Mouse (Mus musculus): ENCODE results near the gene Tigit.

The Tigit gene

DNA sequence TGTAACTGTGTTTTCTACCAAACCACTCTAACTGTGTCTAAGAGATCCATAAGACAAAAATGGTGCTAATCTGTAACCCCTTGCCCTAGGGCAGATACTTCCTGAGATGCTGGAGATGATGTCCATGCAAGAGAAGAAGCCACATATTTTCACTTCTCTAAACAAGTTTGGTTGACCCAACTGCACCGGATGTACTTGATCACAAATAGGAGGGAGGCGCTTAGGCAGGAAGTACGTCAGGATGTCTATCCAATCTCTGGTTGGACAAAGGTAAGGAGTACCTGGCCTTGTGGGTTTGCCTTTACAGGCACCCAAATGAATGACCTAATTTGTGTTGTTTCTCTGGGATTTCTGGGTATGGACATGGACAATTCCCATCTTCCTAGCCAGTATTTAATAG lies 4.3 kb upstream of the Tigit start:
- no peak for DNase-seq (ENCODE audit: low read depth)

DNA sequence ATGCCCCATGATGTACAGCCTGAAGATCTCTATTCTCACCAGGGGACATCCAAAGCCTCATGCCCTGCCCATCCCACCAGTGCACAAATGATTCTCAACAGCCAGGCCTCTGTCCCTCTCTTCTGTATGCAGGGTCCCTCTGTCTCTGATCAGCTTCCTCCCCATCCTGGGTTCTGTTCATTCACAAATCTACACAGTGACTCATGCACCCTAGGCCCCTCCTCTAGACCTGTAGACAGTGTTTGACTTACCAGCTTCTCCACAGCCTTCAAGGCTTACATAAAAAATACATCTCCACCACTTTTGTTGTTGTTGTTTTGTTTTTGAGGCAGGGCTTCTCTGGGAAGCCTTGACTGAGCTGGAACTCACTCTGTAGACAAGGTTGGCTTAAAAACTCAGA lies 915 bp upstream of the Tigit start:
- DNase-seq (ENCODE audit: low read depth): peak; percentile 38

DNA sequence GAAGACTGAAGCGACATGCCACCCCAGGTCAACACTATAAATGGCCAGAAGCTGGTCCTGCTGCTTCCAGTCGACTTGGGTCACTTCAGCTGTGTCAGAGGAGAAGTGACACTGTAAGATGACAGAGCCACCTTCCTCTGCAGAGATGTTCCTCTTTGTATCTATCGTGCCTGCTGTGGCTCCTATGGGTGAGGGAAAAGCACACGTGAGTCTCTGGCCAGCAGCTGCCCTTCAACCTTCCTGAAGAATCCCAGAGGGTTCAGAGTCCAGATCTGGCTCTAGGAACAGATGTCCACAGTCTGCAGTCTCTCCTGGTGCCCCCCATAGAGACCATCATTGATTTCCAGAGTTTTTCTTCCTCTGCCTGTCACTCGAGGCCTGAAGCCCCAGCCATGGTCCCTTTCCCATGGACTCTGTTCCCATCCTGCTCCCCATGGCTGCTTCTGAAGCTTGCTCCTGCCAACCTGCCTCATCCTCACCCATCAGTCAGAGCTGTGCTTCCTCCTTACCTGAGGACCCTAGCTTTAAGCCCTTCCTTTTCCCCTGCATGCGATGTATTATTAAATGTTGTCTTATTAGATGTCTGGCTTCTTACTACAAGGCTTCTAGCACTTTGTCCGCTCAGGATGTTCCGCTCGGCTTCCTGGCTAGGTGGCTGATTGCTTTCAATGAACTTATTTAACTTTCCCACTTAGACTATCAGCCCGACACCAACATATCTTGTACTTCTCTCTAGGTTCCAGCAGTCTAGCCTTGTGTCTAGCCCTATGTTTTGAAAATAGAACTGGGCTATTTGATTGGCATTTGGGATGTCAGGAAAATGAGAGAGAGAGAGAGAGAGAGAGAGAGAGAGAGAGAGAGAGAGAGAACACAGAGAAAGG lies 1.6 kb downstream of the Tigit start:
- DNase-seq (ENCODE audit: low read depth): no peak

DNA sequence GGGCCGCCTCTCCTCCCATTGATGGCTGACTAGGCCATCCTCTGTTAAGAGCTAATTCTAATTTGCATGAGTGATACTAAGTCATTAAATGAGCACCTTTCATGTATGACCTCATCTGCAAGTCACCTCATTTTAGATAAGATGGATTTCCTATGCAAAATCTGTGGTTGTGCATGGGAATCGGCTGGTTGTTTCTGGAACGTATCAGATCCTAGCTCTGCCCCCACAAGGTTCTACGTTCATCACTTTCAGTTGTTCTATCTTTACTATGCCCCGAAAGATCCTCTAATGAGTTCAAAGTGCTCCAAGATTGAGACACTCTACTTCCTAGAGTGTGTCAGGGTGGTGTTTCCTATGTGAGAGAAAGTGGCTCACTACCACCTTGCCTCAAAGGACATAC lies 2.4 kb downstream of the Tigit start:
- no peak for DNase-seq (ENCODE audit: low read depth)

DNA sequence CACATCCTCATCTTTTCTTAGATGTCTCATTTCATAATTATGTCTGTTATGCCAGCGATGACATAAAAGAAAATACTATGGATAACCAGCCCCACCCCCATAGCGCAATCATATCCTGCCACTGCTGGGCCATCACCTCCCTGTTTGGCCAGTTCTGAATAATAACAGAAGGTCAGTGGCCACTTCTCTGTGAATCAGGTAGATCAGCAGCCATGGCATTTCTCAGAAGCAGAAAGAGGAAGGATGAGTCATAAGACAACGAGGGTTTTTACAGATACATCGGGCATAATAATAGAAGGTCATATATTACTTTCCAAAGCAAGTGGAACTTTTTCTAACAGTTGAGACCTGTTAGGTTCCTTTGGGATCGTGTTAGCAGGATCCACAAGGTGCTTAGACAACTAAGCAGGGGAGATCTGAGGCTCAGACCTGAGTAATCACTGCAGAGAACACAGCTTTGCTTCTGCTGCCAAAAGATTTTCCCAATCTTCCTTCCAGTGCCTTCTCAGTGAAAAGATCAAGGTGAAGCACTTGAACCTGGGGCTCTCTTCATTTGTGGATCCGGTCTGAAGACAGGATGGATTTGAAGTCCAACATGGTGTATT lies 8.7 kb downstream of the Tigit start:
- no peak for DNase-seq (ENCODE audit: low read depth)

DNA sequence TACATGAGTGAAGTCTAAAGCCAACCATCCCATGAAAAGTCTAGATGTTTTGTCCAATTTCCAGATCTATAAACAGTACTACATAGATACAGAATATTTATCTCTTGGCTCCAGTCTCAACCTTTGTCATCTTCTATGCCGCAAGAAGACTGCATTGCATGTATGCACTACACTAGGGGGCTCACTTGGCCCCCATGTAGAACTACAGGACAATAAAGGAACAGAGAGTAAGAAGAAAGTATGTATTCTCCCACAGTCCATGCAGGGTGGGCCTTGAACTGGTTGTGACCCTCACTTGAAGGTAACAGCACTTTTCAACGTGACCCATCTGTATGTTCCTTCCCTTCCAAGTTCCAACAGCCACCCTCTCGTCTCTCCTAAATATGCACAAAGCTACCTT lies 9.7 kb downstream of the Tigit start:
- no peak for DNase-seq (ENCODE audit: low read depth)

DNA sequence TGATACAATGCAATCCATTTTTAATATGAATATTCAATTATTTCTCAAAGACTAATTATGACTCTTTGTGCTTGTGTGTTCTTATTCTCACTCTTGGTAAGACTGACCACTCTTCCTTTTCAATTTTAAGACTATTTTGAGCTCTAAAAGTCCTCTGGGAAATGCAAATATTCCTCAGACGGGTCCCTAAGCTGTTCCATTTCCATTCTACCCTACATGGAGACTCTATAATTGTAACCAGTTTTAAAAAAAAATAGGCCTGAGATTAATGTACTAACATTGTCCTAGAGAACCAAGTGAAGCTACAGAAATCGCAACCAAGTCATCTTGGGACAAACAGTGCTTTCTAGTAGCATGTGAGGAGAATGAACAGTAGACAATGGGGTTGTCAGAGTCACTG lies 10.7 kb downstream of the Tigit start:
- DNase-seq (ENCODE audit: low read depth): no peak

DNA sequence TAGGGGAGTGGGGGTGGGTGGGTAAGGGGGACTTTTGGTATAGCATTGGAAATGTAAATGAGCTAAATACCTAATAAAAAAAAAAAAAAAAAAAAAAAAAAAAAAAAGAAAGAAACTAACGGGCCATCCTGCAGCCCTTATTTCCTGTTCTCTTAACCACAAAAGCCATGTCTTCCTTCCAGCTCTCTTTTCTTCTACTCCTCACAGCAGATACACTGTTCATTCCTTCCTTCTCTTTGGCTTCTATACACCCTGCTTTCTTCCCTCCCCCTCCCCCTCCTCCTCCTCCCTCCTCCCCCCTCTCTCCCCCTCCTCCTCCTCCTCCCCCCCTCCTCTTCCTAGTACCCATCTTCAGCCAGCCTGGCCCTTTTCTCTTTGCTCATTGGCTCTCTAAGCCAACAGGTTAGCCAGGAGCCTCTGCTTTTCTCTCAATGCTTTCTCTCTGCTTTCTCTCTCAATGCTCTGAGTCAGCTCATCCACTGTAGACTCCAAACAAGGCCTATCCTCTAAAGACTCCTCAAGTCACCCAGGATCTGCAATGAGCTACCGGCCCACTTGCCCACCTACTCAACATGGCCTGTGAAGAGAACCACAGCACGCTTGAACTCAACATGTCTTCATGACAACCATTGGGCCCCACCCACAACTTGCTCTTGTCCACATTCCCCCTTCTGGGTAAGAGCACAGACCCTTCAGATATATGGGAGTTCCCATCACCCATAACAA lies 13.4 kb downstream of the Tigit start:
- DNase-seq (ENCODE audit: low read depth): peak; percentile 32

DNA sequence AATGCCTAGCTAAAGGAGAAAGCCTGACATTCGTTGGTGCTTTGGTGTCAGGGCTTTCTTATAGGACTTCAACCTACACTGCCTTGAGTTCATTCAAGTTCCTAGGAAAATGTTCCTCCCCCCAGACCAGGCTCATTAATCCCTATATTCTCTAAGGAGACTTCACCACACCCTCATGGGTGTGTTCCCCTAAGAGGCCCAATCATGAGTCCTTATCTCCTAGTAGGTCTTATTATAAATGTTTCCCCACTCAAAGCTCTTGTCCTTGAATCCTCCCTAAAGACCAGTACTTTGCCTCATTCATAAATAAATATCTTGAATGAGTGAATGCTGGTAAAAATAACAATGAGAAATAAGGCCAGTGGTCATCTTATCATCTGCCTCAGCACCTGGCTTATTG lies 16.3 kb downstream of the Tigit start:
- DNase-seq (ENCODE audit: low read depth): no peak

DNA sequence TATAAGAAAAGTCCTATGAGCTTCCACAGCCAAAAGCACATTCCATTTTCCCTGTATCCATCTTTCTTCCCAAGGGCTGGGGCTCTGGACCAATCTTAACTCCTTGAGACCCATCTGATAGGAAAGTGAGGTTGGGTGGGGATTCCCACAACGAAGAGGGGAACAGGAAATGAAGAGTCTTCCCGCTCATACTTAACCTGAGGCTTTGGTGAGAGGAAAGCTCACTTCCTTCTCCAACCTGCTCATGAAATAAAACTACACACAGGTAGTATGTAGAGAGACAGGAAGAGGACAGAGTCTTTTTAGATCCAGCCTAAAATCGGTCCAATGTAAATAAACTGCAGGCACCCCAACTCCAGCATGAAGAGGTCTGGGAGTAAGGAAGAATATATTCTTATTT lies 17.0 kb downstream of the Tigit start:
- DNase-seq (ENCODE audit: low read depth): no peak

DNA sequence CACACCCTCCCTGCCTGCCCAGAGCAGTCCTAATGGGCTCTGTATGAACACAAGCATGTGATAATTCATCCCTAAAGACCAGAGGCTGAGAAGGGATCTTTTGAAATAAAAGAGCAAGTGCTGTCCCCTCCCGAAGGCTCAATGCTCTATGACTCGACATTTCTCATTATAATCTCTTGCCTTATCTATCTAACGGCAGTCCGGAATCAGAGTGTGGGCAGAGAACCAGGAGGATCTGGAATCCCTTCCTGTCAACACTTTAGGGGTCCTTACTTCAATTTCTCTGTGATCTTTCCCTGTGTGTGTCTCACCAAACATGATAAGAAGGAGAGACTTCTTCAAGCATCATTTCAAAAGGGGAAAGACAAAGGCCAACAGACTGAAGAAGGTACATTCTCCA lies 18.1 kb downstream of the Tigit start:
- DNase-seq (ENCODE audit: low read depth): no peak

DNA sequence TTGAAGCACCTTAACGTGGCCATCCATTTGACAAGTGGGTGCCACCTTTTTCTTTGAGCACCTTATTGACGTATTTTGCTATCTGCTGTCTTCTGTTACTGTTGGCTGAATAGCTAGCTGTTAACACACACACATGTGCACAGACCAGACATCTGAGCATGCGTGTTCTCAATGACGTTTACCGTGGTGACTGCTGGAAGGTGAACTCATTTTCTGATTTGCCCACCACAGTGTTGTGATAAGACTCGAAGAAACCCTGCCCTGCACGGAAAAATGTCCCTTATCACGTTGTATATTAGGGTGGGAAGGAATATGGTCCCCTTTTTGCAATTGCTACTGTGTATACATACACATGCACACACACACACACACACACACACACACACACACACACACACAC lies 22.7 kb downstream of the Tigit start:
- no peak for DNase-seq (ENCODE audit: low read depth)

DNA sequence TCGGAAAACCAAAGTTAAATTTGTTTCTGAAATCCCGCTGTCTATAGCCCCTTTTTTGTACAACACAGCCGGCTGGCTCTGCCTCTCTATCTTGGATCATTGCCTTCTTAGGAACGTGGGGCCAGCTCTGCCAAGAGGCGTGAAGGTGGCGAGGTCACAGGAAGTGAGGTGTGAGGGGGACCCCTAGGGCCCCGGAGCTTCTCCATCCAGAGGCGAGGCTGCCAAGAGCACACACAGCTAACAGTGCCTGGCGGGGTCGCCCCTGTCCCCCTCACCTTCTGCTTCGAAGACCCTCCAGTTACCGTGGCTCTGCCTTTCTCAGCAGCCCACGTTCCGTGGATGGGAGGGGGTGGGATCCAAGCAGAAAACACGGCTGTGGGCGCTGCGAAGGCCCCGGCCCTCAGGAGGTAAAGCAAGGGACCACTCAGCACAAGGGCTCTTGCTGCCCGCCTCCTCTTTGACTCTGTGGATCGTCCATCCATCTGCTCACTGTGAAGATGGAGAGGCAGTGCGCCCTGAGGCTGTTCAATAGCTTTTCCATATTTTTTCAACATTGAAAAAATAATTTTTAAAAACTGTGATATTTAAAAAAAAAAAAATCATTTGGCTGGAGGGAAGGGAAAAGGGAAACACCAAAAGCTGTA lies 25.4 kb downstream of the Tigit start:
- DNase-seq (ENCODE audit: low read depth): no peak

DNA sequence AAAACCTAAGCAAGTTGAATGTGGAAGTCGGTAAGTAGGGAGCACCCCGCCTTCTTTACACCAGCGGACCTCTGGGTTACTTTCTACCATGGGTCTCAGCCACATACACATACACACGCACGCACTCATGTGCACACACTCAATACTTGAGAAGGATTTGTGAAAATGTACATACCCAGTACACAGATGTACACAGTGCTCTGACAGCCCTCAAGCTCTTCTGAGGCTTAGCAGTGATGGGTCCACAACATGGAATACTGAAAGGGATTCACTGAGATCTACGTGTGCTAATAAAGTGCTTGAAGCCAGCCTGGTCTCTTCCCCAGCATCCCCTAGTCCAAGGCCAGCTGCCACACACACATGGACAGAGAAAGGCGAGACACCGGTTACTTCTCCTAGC lies 26.7 kb downstream of the Tigit start:
- DNase-seq (ENCODE audit: low read depth): no peak

DNA sequence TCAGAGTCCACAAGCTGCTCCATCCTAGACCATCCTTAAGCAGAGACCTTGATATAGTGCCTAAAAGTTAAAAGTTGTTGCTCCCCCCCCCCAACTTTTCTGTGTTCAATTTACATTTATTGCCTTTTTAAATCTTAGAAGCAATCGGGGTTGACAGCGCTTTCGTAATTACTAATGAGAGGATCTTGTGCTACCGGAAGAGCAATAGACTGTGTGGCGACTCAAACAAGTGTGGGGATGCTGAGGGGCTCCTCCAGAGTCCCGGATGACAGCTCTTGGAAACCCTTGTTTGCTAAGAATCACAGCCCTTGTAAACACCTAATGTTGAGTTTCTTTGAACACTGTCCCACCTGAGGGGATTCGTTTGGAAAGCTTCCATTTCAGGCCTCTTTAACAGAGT lies 29.9 kb downstream of the Tigit start:
- no peak for DNase-seq (ENCODE audit: low read depth)

DNA sequence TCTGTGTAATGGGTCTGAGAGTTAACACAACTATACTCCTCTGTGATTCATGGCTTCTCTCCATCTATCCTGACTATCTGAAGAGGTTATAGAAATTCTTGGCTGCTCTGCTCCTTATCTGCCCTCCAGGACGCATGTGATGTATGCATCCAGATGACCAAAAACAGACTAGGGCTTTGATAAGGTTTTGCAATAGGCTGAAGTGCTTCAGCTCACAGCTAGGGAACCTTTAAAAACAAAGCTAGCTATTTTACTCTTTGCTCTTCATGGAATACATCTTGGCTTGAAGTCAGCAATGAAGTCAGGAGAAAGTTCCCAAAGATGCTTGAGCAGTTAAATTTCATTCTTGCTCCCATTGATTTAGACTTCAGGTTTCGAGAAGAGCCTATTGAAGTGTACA lies 32.2 kb downstream of the Tigit start:
- no peak for DNase-seq (ENCODE audit: low read depth)

DNA sequence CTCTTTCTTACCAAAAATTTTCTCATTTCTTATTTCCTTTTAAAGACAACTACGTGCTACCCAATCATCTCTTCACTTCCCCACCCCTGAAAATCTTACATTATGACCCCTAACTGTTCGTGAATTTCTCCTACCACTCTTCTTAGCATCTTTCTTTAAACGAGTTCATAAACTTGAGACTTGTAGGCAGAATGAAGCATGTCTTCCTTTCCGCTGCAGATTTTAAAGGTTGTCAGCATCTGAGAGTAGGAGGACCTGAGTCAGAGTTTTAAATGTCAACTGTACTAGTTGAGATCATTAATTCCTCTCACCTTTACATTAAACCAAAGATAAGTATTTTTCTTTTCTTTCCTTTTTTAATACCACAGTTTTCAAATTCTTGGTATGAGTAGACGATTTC lies 35.3 kb downstream of the Tigit start:
- DNase-seq (ENCODE audit: low read depth): no peak

DNA sequence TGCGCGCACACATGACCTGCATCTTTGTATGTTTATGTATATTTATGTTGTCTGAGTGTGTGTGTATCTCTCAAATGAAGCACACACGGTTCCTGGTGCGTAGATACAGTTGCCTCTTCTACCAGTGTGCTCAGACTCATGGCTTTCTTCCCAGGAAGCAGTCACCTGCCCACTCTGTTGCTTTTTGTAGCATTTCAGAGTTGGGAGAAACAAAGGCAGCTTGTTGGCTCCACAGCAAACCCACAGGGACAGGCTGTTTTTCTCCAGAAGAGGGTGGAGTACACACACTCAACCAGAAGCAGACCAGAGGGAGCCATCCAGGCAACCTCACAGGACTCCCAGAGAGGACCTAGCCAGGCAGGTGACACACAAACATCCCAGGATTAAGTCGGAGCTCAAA lies 38.0 kb downstream of the Tigit start:
- DNase-seq (ENCODE audit: low read depth): peak; percentile 13

DNA sequence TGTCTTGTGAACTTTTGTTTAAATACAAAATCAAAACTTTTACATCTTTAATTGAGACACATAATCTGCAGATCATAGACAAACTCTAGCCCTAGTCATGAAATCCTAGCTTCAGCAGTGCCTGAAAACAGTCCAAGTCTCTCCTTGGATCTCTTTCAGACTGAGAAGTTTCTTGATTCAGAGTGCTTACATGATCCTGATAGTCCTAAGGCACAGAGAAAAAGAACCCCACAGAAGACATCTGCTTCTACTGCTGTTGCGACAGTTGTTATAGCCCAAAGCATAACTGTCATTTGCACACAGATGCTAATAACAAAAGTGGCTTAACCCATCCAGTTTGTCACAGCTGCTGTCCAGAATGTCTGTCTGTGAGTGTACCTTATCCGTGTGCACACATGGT lies 38.7 kb downstream of the Tigit start:
- DNase-seq (ENCODE audit: low read depth): no peak

DNA sequence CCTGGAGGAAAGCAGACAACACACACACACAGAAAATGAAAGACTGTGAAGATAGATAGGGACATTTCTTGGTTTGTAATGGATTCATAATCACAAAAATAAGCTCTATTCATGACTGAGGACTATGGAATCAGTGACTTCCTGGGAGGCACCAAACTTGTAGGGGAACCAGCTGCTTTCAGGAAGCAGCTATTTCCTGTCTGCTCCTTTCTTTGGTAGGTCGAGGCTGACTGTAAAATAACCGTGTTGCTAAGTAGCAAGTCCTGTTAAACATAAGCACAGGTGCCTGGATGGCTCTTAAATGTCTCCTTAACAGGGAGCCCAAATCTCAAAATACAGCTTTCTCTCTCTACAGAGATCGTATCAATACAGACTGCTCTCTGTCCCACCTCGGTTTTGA lies 39.1 kb downstream of the Tigit start:
- peak; percentile 62 for DNase-seq (ENCODE audit: low read depth)

DNA sequence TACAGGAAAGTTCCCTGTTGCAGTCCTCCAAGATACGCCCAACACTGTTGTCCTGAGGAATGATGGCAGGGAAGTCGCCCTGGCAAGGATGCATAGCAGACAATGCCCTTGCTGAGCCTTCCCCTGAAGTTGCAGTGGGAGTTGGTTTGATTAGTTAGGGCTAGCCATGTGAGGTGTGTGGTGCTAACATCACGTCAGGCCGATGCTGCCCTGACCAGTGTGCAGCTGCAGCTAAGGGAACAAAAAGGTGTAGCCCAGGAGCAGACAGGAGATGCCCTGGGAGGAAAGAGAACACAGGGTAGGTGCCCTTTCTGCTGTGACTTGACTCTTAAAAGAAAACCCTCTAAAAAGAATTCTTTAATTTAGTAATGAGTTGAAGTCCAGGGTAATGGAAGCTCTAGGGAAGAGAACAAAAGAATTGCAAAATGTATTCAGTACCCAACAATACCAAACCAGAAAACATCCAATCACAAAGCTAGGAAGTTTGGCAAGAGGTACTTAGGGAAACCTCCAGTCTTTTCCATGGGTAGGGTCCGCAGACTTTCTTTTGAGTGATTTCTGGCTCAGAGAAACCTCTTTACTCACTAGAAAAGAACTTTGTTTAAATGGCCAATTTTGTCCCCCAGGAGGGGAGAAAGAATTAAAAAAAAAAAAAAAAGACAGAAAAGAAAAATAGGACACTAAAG lies 40.5 kb downstream of the Tigit start:
- DNase-seq (ENCODE audit: low read depth): no peak

DNA sequence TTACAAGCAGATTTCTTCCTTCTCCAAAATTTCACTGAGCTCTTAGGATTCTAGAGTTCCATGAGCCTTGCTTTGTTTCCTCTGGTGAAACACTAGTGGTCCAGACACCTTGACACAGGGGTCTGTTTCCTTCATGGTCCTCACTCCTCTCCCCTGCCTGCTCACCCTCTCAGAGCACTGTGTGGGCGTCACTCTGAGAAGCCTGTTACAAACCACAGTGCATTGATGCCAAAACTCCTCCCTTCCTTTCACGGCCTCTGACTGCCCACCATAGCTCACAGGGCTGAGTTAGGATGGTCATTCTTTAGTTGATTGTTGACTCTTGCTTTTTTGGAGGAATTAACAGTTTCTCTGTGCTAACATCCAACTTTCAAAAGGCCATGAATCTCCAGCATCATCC lies 43.6 kb downstream of the Tigit start:
- no peak for DNase-seq (ENCODE audit: low read depth)

All from naive thymus-derived CD4-positive, alpha-beta T cell, adult 2 months (primary cell).